23 mouse cellular contexts compared by ENCODE assay signal in genomic region chr3:31841253-31841652, GRCm38 (mm10).
DNase-seq lines count a peak whose midpoint lies in the region; ATAC-seq and TF ChIP-seq lines count a peak whose summit lies in the region.
"Had no signal": no experiment of that assay in that cellular context is flagged by ENCODE, and none has a peak within 500 bp of the region (broad histone marks: within the 10 kb centered on the region; RNA-seq: fewer than 3 reads in every experiment).

No protein-coding gene starts in this region.

- peak; percentile 3 to 9 for DNase-seq in cerebellum, adult 18-20 months
- peak; percentile 53 for DNase-seq in left cerebral cortex, postnatal 4 days
- no peak for DNase-seq in left cerebral cortex, postnatal 25 days (ENCODE audit: low spot score in 2 of 2)
- DNase-seq in cerebellum, adult 9-11 months = peak; percentile 7
- DNase-seq in cerebellum, postnatal 36 days = peak; percentile 8 to 20
- no peak for DNase-seq in stomach, postnatal 0 days (ENCODE audit: low spot score)
- DNase-seq: adrenal gland, postnatal 25 days; embryo, embryonic 11 days; gastrocnemius, adult 2 months; gastrocnemius, postnatal 36 days; heart, adult 11 months; heart, postnatal 10 days; heart, postnatal 4 days; kidney, adult 18-20 months had no signal

- 82% methylated on average over 1 of the region's 1 CpGs for WGBS in stomach, postnatal 0 days

- no peak for ATAC-seq in cerebellum, adult (ENCODE audit: insufficient number of reproducible peaks, low FRiP score, low TSS enrichment)
- ATAC-seq in stomach, postnatal 0 days (ENCODE audit: low FRiP score, low TSS enrichment) = no peak
- ATAC-seq: activated CD4-positive, CD25-positive, alpha-beta regulatory T cell, adult 4 months; forebrain, embryonic 14.5 days; intestine, embryonic 15.5 days; Patski had no signal

- H3K4me2 ChIP-seq in stomach, postnatal 0 days (replicated peaks; ENCODE audit: low read depth) = no peak overlapping the region
- H3K4me2 ChIP-seq: embryonic facial prominence, embryonic 15.5 days; intestine, embryonic 15.5 days had no signal

- H3K9ac ChIP-seq in stomach, postnatal 0 days (ENCODE audit: low read length) = no peak overlapping the region
- H3K9ac ChIP-seq: embryonic facial prominence, embryonic 15.5 days; intestine, embryonic 15.5 days had no signal

- H3K27ac ChIP-seq in stomach, postnatal 0 days (replicated peaks) = no peak overlapping the region
- H3K27ac ChIP-seq: embryonic facial prominence, embryonic 15.5 days; forebrain, embryonic 10.5 days; gastrocnemius, adult 2 months; intestine, embryonic 15.5 days had no signal

- no peak for TF ChIP-seq CTCF in stomach, postnatal 0 days (IDR thresholded peaks at IDR 0.05; ENCODE audit: low read depth)

- no peak overlapping the region for H3K4me3 ChIP-seq in stomach, postnatal 0 days (ENCODE audit: low read depth, low read length)
- H3K4me3 ChIP-seq: embryonic facial prominence, embryonic 15.5 days; erythroblast, embryonic 14.5 days; forebrain, embryonic 10.5 days; gastrocnemius, adult 2 months; intestine, embryonic 15.5 days had no signal

- H3K27me3 ChIP-seq in stomach, postnatal 0 days (ENCODE audit: control insufficient read depth, insufficient read depth, low read length) = no peaks in the 10 kb centered on the region
- H3K27me3 ChIP-seq: CH12.LX; embryonic facial prominence, embryonic 15.5 days; intestine, embryonic 15.5 days had no signal

- H3K36me3 ChIP-seq in stomach, postnatal 0 days (ENCODE audit: control insufficient read depth, insufficient read depth, low read length) = no peaks in the 10 kb centered on the region
- H3K36me3 ChIP-seq: embryonic facial prominence, embryonic 15.5 days; forebrain, embryonic 10.5 days; intestine, embryonic 15.5 days had no signal

- no peak for TF ChIP-seq EP300 in stomach, postnatal 0 days (optimal IDR thresholded peaks at IDR 0.05)

- H3K4me1 ChIP-seq in stomach, postnatal 0 days (replicated peaks; ENCODE audit: control insufficient read depth, insufficient read depth) = no peaks in the 10 kb centered on the region
- H3K4me1 ChIP-seq: embryonic facial prominence, embryonic 15.5 days; forebrain, embryonic 10.5 days; intestine, embryonic 15.5 days had no signal

- intact Hi-C loops in left cerebral cortex, postnatal 4 days (cut with DNase I) = no loop called here
- intact Hi-C loops in left cerebral cortex, postnatal 25 days (cut with DNase I) = no loop called here

- no peaks in the 10 kb centered on the region for H3K9me3 ChIP-seq in stomach, postnatal 0 days (ENCODE audit: control insufficient read depth, low read length)
- H3K9me3 ChIP-seq: embryonic facial prominence, embryonic 15.5 days; forebrain, embryonic 10.5 days; intestine, embryonic 15.5 days had no signal

Comparison
In these comparisons a context has a peak if more than half of its experiments do, and no peak if none do; other contexts are left out.
1. DNase-seq: peak in cerebellum, adult 18-20 months (2 of 2), left cerebral cortex, postnatal 4 days (single experiment), cerebellum, adult 9-11 months (single experiment) and cerebellum, postnatal 36 days (2 of 2); none in left cerebral cortex, postnatal 25 days (0 of 2) and stomach, postnatal 0 days (single experiment).